Mouse (Mus musculus) thymus, postnatal 14 days (tissue): ENCODE data around the gene Cetn4.

Experiments
- DNase-seq: peaks from one replicate; pipeline ENCODE4 v3.0.0; 2021

Gene Cetn4

GRCm38 (mm10) chr3:37299470-37299869 is 13.0 kb downstream of the Cetn4 start:
- DNase-seq: no peak

- no peak for DNase-seq
Measured at GRCm38 (mm10) chr3:37292654-37293053, 19.9 kb downstream of the Cetn4 start.

- no peak for DNase-seq
Measured at GRCm38 (mm10) chr3:37291929-37292328, 20.6 kb downstream of the Cetn4 start.

GRCm38 (mm10) chr3:37290881-37291541 is 21.5 kb downstream of the Cetn4 start:
- DNase-seq: no peak

- DNase-seq: no peak
Measured at GRCm38 (mm10) chr3:37289237-37289636, 23.3 kb downstream of the Cetn4 start.

- DNase-seq: no peak
Measured at GRCm38 (mm10) chr3:37283234-37283633, 29.3 kb downstream of the Cetn4 start.

- DNase-seq: no peak
Measured at GRCm38 (mm10) chr3:37282299-37282922, 30.1 kb downstream of the Cetn4 start.

GRCm38 (mm10) chr3:37280871-37281270 is 31.6 kb downstream of the Cetn4 start:
- no peak for DNase-seq

- no peak for DNase-seq
Measured at GRCm38 (mm10) chr3:37280221-37280620, 32.3 kb downstream of the Cetn4 start.

GRCm38 (mm10) chr3:37274661-37275060 is 37.8 kb downstream of the Cetn4 start:
- no peak for DNase-seq

GRCm38 (mm10) chr3:37273092-37273491 is 39.4 kb downstream of the Cetn4 start:
- no peak for DNase-seq

GRCm38 (mm10) chr3:37271209-37271608 is 41.3 kb downstream of the Cetn4 start:
- peak; percentile 66 for DNase-seq

- no peak for DNase-seq
Measured at GRCm38 (mm10) chr3:37269926-37270325, 42.6 kb downstream of the Cetn4 start.

GRCm38 (mm10) chr3:37268338-37268737 is 44.2 kb downstream of the Cetn4 start:
- no peak for DNase-seq

GRCm38 (mm10) chr3:37259331-37259999 is 53.0 kb downstream of the Cetn4 start:
- no peak for DNase-seq

GRCm38 (mm10) chr3:37257776-37258175 is 54.7 kb downstream of the Cetn4 start:
- no peak for DNase-seq
